Mouse (Mus musculus): ENCODE results near the gene Bax.

DNA sequence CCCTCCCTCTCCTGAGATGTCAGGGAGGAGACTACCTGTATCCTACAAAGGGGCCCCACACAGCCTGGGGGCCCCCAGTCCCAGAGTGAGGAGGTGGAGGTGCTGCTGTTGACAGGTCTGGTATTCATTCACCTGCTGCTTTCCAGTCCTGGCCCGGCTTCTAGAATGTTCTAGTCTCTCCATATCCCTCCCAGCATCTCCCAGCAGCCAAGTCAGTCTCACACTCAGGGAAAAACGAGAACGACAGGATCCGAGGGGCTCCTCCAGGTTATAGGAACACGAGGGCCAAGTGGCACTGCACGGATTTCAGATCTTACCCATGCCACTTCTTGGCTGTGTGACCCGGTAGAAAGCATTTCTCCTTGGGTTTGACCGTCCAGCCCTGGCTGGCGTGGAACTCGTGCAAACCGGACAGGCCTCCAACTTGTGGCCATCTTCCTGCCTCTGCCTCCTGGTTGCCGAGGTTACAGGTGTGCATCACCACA lies 51.9 kb downstream of the Bax start:
- TF ChIP-seq CTCF (IDR thresholded peaks at IDR 0.05) (no peak), EP300 (IDR thresholded peaks at IDR 0.05; ENCODE audit: insufficient read depth, low read depth, low read length) (no peak), POLR2A (IDR thresholded peaks at IDR 0.05; ENCODE audit: insufficient read depth, low read depth, low read length) (no peak)

Data from heart, adult 2 months (tissue).